Mouse (Mus musculus) left cerebral cortex, adult 18-20 months (tissue): ENCODE measurements around the gene Olfr1484. TPM values are rescaled to one million over a fixed set of nuclear protein-coding genes. Genes with fewer than 3 reads are reported as not detected.
"Not testable (repeated sequence)": the region's sequence is repeated elsewhere in the genome, so short reads cannot be mapped to it uniquely, and the experiment has no call there.

Source experiments
- DNase-seq, 2 experiments: peaks; one replicate each; pipeline ENCODE4 v3.0.0; 2021 to 2022; ENCODE audit warnings: low spot score in 2 of 2, mixed read lengths in 1 of 2
- long read RNA-seq, 2 experiments: library from polyadenylated mRNA; stranded (forward); transcript quantifications; one replicate each; pipeline ENCODE4 v2.0.0; 2021
- microRNA-seq, 2 experiments: library from miRNA; unstranded; fragments of <30 nt; microRNA quantifications; one replicate each; pipeline ENCODE4 v1.2.0; 2021
- total RNA-seq, 2 experiments: library from RNA; stranded (reverse); gene quantifications; 2 replicates each; pipeline ENCODE4 v1.2.3; 2021

The Olfr1484 gene
- total RNA-seq, result not detected
- long read RNA-seq, experiment 1, result 0 reads
- long read RNA-seq, experiment 2, result 0 reads

GRCm38 (mm10) chr19:13583211-13583610 is at the start of gene Olfr1484:
Olfr1484 (plus strand) TSS chr19:13583511.
- no peak for DNase-seq

GRCm38 (mm10) chr19:13617075-13617474 is 33.8 kb downstream of the Olfr1484 start, which contains the start of gene Olfr1487:
Olfr1487 (plus strand) TSS chr19:13617375.
- not testable (repeated sequence) for DNase-seq

GRCm38 (mm10) chr19:13631321-13631720 is 48.0 kb downstream of the Olfr1484 start, which contains the start of gene Olfr1489:
Olfr1489 (plus strand) TSS chr19:13631621.
- DNase-seq, result no peak

Small RNA genes lying within 50 kb of the gene (microRNA-seq; reads per million reads assigned to microRNA genes)
- gene Gm22323, result 0 reads per million in 2 experiments
- gene Gm23931, result 0 reads per million in 2 experiments

Other genes with a start within 250 kb of the Olfr1484 start
- gene Olfr1466, start 244.6 kb upstream of the Olfr1484 start, total RNA-seq, result not detected
- gene Olfr1467, start 221.3 kb upstream of the Olfr1484 start, total RNA-seq, result not detected
- gene Olfr1469, start 175.7 kb upstream of the Olfr1484 start, total RNA-seq, result not detected
- not detected for gene Olfr1471, start 140.1 kb upstream of the Olfr1484 start, total RNA-seq
- not detected for gene Olfr1472, start 127.4 kb upstream of the Olfr1484 start, total RNA-seq
- gene Olfr1474, start 113.9 kb upstream of the Olfr1484 start, total RNA-seq, result not detected
- not detected for gene Olfr1475, start 103.3 kb upstream of the Olfr1484 start, total RNA-seq
- not detected for gene Olfr1477, start 83.0 kb upstream of the Olfr1484 start, total RNA-seq
- not detected for gene Olfr1480, start 55.6 kb upstream of the Olfr1484 start, total RNA-seq
- not detected for gene Olfr1487, start 33.9 kb downstream of the Olfr1484 start, total RNA-seq
- not detected for gene Olfr1489, start 48.1 kb downstream of the Olfr1484 start, total RNA-seq
- not detected for gene Olfr1490, start 67.6 kb downstream of the Olfr1484 start, total RNA-seq
- not detected for gene Olfr1491, start 113.8 kb downstream of the Olfr1484 start, total RNA-seq
- not detected for gene Olfr1493-ps1, start 139.8 kb downstream of the Olfr1484 start, total RNA-seq
- gene Olfr1494, start 156.2 kb downstream of the Olfr1484 start, total RNA-seq, result not detected
- gene Olfr1495, start 181.1 kb downstream of the Olfr1484 start, total RNA-seq, result not detected
- gene Olfr1496, start 194.4 kb downstream of the Olfr1484 start, total RNA-seq, result not detected
- not detected for gene Olfr1497, start 214.7 kb downstream of the Olfr1484 start, total RNA-seq
- not detected for gene Olfr1499, start 235.9 kb downstream of the Olfr1484 start, total RNA-seq
- not detected for gene Olfr1500, start 247.0 kb downstream of the Olfr1484 start, total RNA-seq